Mouse (Mus musculus) kidney, postnatal 0 days (tissue): ENCODE measurements at regions not wholly inside any gene's neighbourhood (a gene's known extent, or its start where the extent isn't known, plus 50 kb on each side); places are given as distances from the start of the nearest gene placed in this dataset.

ENCODE experiments used
- ATAC-seq: fragments of 200-750 bp; cut with Nextera tagmentation; replicated peaks from 2 replicates; pipeline ENCODE4 v1.8.0; 2017; ENCODE audit warnings: low read depth, moderate number of reproducible peaks, moderate TSS enrichment, moderate library complexity; ENCODE audit not compliant: low FRiP score
- DNase-seq: peaks from one replicate; pipeline ENCODE4 v3.0.0-alpha.2; 2016; ENCODE audit warnings: low spot score
- H3K27ac ChIP-seq: fragments of 300-500 bp; sonication (generic); 2 replicates; pipeline ENCODE4 v1.5.1; 2014; ENCODE audit warnings: mild to moderate bottlenecking
- H3K27me3 ChIP-seq: fragments of 300-500 bp; sonication (generic); 2 replicates; pipeline ENCODE4 v1.6.1; 2014; ENCODE audit warnings: low read length, mixed read lengths; ENCODE audit not compliant: insufficient read depth
- H3K36me3 ChIP-seq: fragments of 300-500 bp; sonication (generic); 2 replicates; pipeline ENCODE4 v1.6.1; 2014; ENCODE audit warnings: low read length, mixed read lengths; ENCODE audit not compliant: insufficient read depth
- H3K4me1 ChIP-seq: fragments of 300-500 bp; sonication (generic); replicated peaks from 2 replicates; pipeline ENCODE4 v1.6.1; 2014; ENCODE audit warnings: antibody characterized with exemption, low read length, mixed read lengths; ENCODE audit not compliant: insufficient read depth
- H3K4me2 ChIP-seq: fragments of 300-500 bp; sonication (generic); 2 replicates; pipeline ENCODE4 v1.6.1; 2014; ENCODE audit warnings: mild to moderate bottlenecking, low read length, moderate library complexity, mixed read lengths
- H3K4me3 ChIP-seq: fragments of 300-500 bp; sonication (generic); replicated peaks from 2 replicates; pipeline ENCODE4 v1.5.1; 2014; ENCODE audit warnings: low read depth, low read length
- H3K9ac ChIP-seq: fragments of 300-500 bp; sonication (generic); 2 replicates; pipeline ENCODE4 v1.6.1; 2014; ENCODE audit warnings: low read depth, low read length
- H3K9me3 ChIP-seq: fragments of 300-500 bp; sonication (generic); replicated peaks from 2 replicates; pipeline ENCODE4 v1.6.1; 2016; ENCODE audit warnings: low read length, inconsistent platforms, mixed read lengths
- CTCF ChIP-seq: IDR thresholded peaks from 2 replicates; pipeline ENCODE4 v1.5.1; 2016; ENCODE audit warnings: antibody characterized with exemption, low read depth, mild to moderate bottlenecking, moderate library complexity
- WGBS: fragments of 180-500 bp; shearing (Covaris S2); extraction: QIAGEN DNeasy Blood & Tissue Kit; methylation state at CpG from one replicate; pipeline ENCODE4 v1.1.7; 2014; 5-methylcytosine and 5-hydroxymethylcytosine counted together

DNA sequence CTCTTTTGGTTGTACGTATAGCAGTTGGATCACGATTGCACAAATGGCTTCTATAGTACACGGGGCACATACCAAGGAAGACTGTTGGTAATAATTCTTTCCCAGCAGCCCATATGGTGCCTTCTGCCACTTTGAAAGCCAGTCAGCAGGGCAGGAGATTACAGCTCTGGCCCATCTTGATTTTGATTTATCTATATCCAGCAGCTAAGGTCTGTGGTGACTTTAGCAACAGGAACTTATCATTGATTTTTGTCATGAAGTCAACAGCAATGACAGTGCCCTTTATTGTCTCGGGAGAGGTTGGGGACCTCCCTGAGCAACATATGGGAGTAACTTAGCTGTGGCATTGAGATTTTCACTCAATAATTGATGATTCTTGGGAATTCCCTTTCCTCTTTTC is 64.1 kb upstream of the Tab2 start:
- H3K4me2 ChIP-seq = no peak overlapping the region
- H3K4me1 ChIP-seq = no peaks in the 10 kb centered on the region
- WGBS = 77% methylated on average over 4 of the region's 4 CpGs
- TF ChIP-seq CTCF = no peak
- no peak overlapping the region for H3K9ac ChIP-seq
- H3K4me3 ChIP-seq = no peak overlapping the region
- no peaks in the 10 kb centered on the region for H3K36me3 ChIP-seq
- H3K27ac ChIP-seq = no peak overlapping the region
- no peak for ATAC-seq
- no peaks in the 10 kb centered on the region for H3K9me3 ChIP-seq
- no peak for DNase-seq
- no peaks in the 10 kb centered on the region for H3K27me3 ChIP-seq

DNA sequence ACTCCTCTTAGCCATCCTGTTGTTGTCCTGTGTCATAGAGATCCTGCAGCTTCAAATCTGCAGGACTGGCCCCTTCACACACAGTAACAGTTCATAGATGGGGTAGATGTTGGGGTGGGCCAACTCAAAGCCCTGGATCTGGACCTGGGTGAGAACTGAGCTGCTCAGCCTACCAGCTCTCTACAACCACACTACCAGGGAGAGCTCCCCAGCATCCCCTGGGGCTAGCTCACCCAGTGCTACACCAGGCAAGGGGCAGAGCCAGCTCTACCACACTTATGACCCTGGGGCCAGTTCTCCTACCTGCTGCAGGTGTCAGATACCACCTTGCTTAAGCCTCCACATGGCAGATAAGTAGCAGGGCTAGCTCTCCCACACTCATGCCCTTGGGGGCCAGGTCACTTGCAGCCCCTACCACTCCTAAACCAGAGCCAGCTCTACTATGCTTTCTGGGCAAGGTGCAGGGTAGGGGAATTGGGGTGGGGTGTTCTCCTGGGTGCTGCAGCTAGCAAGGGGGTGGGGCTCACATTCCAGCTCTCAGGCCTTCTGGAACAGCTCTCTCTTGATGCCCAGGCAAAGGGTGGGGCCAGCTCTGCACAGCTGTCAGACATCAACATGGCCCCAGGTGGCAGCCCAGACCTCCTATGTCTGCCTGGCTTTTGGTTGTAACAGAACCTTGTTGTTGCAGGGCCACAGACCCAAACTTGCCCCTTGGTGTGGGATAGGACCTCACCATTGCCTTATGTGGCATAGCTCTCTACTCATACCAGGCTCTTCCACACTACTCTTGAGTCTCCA is 62.4 kb upstream of the Tab2 start:
- TF ChIP-seq CTCF = no peak
- Histone ChIP-seq H3K36me3 (no peaks in the 10 kb centered on the region), H3K27ac (no peak overlapping the region), H3K9me3 (no peaks in the 10 kb centered on the region), H3K4me1 (no peaks in the 10 kb centered on the region), H3K9ac (no peak overlapping the region), H3K4me3 (no peak overlapping the region), H3K4me2 (no peak overlapping the region), H3K27me3 (no peaks in the 10 kb centered on the region)
- DNase-seq (no peak), ATAC-seq (peak; percentile 46; the same call in 1 of the 2 replicates)

DNA sequence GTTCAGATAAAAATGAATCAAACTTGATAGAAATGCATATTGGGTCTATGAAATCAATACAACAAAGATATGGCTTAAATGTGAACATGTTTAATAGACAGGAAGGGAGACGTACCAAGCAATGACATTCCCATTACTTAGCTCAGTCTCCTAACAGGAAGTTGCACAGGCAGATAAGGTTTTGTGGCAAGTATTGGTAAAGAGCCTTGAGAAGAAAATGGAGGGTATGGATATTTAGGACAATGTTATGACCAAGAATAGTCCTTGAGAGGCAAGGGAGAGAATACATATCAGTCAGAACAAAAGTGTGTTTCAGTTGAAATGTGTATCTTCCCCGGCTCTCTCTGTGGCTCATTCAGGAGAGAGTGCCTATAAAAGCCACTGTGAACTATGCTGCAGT is 60.7 kb upstream of the Tab2 start:
- Histone ChIP-seq H3K4me1 (no peaks in the 10 kb centered on the region), H3K36me3 (no peaks in the 10 kb centered on the region), H3K4me3 (no peak overlapping the region), H3K27me3 (no peaks in the 10 kb centered on the region), H3K4me2 (no peak overlapping the region), H3K27ac (no peak overlapping the region), H3K9ac (no peak overlapping the region), H3K9me3 (no peaks in the 10 kb centered on the region)
- DNase-seq (no peak), ATAC-seq (no peak)
- TF ChIP-seq CTCF = no peak
- 84% methylated on average over 2 of the region's 2 CpGs for WGBS

DNA sequence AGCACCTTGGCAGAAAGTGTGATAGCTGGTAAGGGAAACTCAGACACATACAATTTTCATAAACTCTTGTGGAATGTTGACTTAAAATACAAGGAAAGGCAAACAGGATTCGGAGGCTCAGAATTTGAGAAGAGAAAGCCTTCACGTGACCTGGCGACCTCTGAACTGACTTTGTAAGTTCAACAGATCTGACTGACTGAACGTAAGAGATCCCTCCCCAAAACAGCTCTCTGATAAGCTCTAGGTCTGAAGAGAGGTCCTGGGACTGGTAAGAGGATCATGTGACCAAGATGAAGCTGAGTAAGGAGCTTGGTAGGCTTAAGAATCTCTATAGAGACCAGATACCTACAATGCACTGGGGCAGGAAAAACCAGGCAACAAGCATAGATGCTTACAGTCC is 55.7 kb upstream of the Tab2 start:
- DNase-seq (no peak), ATAC-seq (no peak)
- Histone ChIP-seq H3K4me2 (no peak overlapping the region), H3K36me3 (no peaks in the 10 kb centered on the region), H3K4me1 (no peaks in the 10 kb centered on the region), H3K9ac (no peak overlapping the region), H3K27ac (no peak overlapping the region), H3K9me3 (no peaks in the 10 kb centered on the region), H3K27me3 (no peaks in the 10 kb centered on the region), H3K4me3 (no peak overlapping the region)
- TF ChIP-seq CTCF = no peak
- WGBS = 61% methylated on average over 4 of the region's 4 CpGs

DNA sequence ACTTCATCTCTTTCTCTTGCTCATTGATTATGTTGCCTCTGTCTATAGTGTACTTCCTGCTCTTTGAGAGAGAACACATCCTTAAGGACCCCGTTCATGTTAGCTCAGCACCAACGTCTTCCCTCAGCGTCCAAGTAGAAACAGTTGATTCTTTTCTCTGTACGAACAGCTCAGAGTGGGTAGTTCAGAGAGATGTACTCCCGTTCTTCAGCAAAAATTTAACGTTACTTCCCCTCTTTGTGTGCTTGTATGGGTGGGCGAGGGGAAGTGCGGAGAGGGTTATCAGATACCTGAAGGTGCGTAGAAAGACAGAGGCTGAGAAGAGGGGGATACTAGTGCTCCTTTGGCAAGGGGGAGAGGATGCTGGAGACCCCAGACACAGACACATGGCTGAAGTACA is 55.1 kb upstream of the Tab2 start:
- no peak for TF ChIP-seq CTCF
- 85% methylated on average over 9 of the region's 9 CpGs for WGBS
- Histone ChIP-seq H3K27ac (no peak overlapping the region), H3K4me1 (no peaks in the 10 kb centered on the region), H3K9me3 (no peaks in the 10 kb centered on the region), H3K36me3 (no peaks in the 10 kb centered on the region), H3K4me2 (no peak overlapping the region), H3K9ac (no peak overlapping the region), H3K4me3 (no peak overlapping the region), H3K27me3 (no peaks in the 10 kb centered on the region)
- ATAC-seq = no peak
- DNase-seq = no peak

DNA sequence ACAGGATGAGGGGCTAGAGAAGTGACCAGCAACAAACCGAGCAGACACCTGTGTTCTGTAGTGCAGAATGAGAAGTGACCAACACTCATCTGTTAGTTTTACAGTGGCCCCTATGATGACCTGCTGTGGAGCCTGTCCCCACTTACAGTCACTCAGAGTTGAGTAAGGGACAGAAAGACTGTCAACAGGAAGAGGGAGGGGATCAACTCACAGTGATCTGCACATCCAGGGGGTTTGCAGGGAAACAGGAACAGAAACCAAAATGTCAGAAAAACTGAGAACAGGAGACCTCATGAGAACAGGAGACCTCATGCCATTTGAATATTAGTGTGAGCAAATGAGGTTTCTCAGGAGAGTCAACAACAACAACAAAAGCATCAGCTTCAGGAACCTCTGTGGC is 53.8 kb upstream of the Tab2 start:
- no peaks in the 10 kb centered on the region for H3K27me3 ChIP-seq
- H3K4me1 ChIP-seq = no peaks in the 10 kb centered on the region
- no peak overlapping the region for H3K4me3 ChIP-seq
- H3K4me2 ChIP-seq = no peak overlapping the region
- no peak overlapping the region for H3K27ac ChIP-seq
- no peak for DNase-seq
- ATAC-seq = no peak
- no peaks in the 10 kb centered on the region for H3K9me3 ChIP-seq
- 73% methylated on average over 1 of the region's 1 CpGs for WGBS
- H3K9ac ChIP-seq = no peak overlapping the region
- no peaks in the 10 kb centered on the region for H3K36me3 ChIP-seq
- TF ChIP-seq CTCF = no peak

DNA sequence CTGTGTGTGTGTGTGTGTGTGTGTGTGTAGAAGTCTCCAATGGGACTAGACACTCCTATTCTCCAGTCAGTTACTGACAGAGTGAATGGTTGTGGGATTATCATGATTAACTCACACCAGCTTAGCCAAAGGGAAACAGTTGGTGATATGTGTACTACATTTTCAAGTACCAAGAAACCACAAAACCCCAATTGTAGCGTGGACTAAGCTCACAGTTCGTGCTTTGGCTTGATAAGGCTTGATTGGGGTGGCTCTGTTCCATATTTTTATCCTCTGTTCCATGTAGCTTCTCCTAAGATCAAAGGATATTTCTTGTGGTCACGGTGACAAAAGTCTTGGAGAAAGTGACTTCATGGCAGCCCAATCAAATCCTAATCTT is 51.9 kb upstream of the Tab2 start:
- WGBS = 80% methylated on average over 3 of the region's 3 CpGs
- no peak overlapping the region for H3K4me3 ChIP-seq
- H3K27me3 ChIP-seq = no peaks in the 10 kb centered on the region
- no peak overlapping the region for H3K27ac ChIP-seq
- no peak overlapping the region for H3K9ac ChIP-seq
- no peaks in the 10 kb centered on the region for H3K4me1 ChIP-seq
- H3K9me3 ChIP-seq = no peaks in the 10 kb centered on the region
- no peaks in the 10 kb centered on the region for H3K36me3 ChIP-seq
- TF ChIP-seq CTCF = no peak
- DNase-seq (no peak), ATAC-seq (no peak)
- no peak overlapping the region for H3K4me2 ChIP-seq
